Mouse (Mus musculus): ENCODE measurements around the gene Cyp2f2. TPM values are rescaled to one million over a fixed set of nuclear protein-coding genes. Genes with fewer than 3 reads are reported as not detected.

Gene Cyp2f2
- total and polyA plus RNA-seq, 3 experiments, result 0.60 to 220 (median 0.93) TPM

- H3K79me2 ChIP-seq (replicated peaks; ENCODE audit: control insufficient read depth, insufficient read depth, low read length), result no peaks in the 10 kb centered on the region
- no peak overlapping the region for H3K27ac ChIP-seq
- WGBS, result 12% methylated on average over 10 of the region's 10 CpGs
- peak; percentile 70 for TF ChIP-seq CTCF (IDR thresholded peaks at IDR 0.05)
- no peak for TF ChIP-seq POLR2A (IDR thresholded peaks at IDR 0.05; ENCODE audit: insufficient read depth, low read depth, low read length)
- H3K27me3 ChIP-seq (ENCODE audit: control insufficient read depth, insufficient read depth, low read length), result no peaks in the 10 kb centered on the region
- DNase-seq, result peak; percentile 28 to 54
- H3K36me3 ChIP-seq (ENCODE audit: control insufficient read depth, insufficient read depth, low read length), result no peaks in the 10 kb centered on the region
- intact Hi-C loops (cut with DNase I), result loop anchor here (2.0 to 5.0 kb wide), 3 partner anchors 144 to 555 kb away; partner anchors contain the start of gene Zfp607b
- H3K4me1 ChIP-seq (ENCODE audit: control insufficient read depth, insufficient read depth, low read length), result no peaks in the 10 kb centered on the region
- H3K4me3 ChIP-seq, result no peak overlapping the region
- H3K9ac ChIP-seq (ENCODE audit: low read depth, low read length), result no peak overlapping the region
These were observed 12.9 kb downstream of the Cyp2f2 start for GRCm38 (mm10) chr7:27132588-27132987.

GRCm38 (mm10) chr7:27133156-27133555 lies 13.4 kb downstream of the Cyp2f2 start:
- Histone ChIP-seq H3K27me3 (ENCODE audit: control insufficient read depth, insufficient read depth, low read length) (no peaks in the 10 kb centered on the region), H3K27ac (no peak overlapping the region), H3K79me2 (replicated peaks; ENCODE audit: control insufficient read depth, insufficient read depth, low read length) (no peaks in the 10 kb centered on the region), H3K4me1 (ENCODE audit: control insufficient read depth, insufficient read depth, low read length) (no peaks in the 10 kb centered on the region), H3K4me3 (no peak overlapping the region), H3K36me3 (ENCODE audit: control insufficient read depth, insufficient read depth, low read length) (no peaks in the 10 kb centered on the region), H3K9ac (ENCODE audit: low read depth, low read length) (no peak overlapping the region)
- no peak for DNase-seq
- WGBS, result 38% methylated on average over 12 of the region's 12 CpGs
- intact Hi-C loops (cut with DNase I), result loop anchor here (2.0 to 5.0 kb wide), 3 partner anchors 144 to 554 kb away; partner anchors contain the start of gene Zfp607b
- TF ChIP-seq CTCF (IDR thresholded peaks at IDR 0.05) (no peak), EP300 (IDR thresholded peaks at IDR 0.05; ENCODE audit: insufficient read depth, low read depth, low read length) (no peak), POLR2A (IDR thresholded peaks at IDR 0.05; ENCODE audit: insufficient read depth, low read depth, low read length) (no peak)

- WGBS, result 76% methylated on average over 4 of the region's 4 CpGs
- intact Hi-C loops (cut with DNase I), result loop anchor here (2.0 to 5.0 kb wide), 3 partner anchors 143 to 554 kb away; partner anchors contain the start of gene Zfp607b
- H3K27me3 ChIP-seq (ENCODE audit: control insufficient read depth, insufficient read depth, low read length), result no peaks in the 10 kb centered on the region; the same call in 1 of the 2 replicates
- H3K27ac ChIP-seq, result no peak overlapping the region
- TF ChIP-seq POLR2A (IDR thresholded peaks at IDR 0.05; ENCODE audit: insufficient read depth, low read depth, low read length) (no peak), EP300 (IDR thresholded peaks at IDR 0.05; ENCODE audit: insufficient read depth, low read depth, low read length) (no peak), CTCF (IDR thresholded peaks at IDR 0.05) (no peak)
- DNase-seq, result no peak
- no peaks in the 10 kb centered on the region for H3K79me2 ChIP-seq (replicated peaks; ENCODE audit: control insufficient read depth, insufficient read depth, low read length)
- H3K4me1 ChIP-seq (ENCODE audit: control insufficient read depth, insufficient read depth, low read length), result no peaks in the 10 kb centered on the region
- H3K9ac ChIP-seq (ENCODE audit: low read depth, low read length), result no peak overlapping the region
- H3K4me3 ChIP-seq, result no peak overlapping the region
- no peaks in the 10 kb centered on the region for H3K36me3 ChIP-seq (ENCODE audit: control insufficient read depth, insufficient read depth, low read length)
These were observed 14.0 kb downstream of the Cyp2f2 start for GRCm38 (mm10) chr7:27133757-27134156.

GRCm38 (mm10) chr7:27136410-27136996 lies 16.8 kb downstream of the Cyp2f2 start:
- Histone ChIP-seq H3K27me3 (ENCODE audit: control insufficient read depth, insufficient read depth, low read length) (no peaks in the 10 kb centered on the region; the same call in 1 of the 2 replicates), H3K79me2 (replicated peaks; ENCODE audit: control insufficient read depth, insufficient read depth, low read length) (no peaks in the 10 kb centered on the region), H3K4me1 (ENCODE audit: control insufficient read depth, insufficient read depth, low read length) (no peaks in the 10 kb centered on the region), H3K36me3 (ENCODE audit: control insufficient read depth, insufficient read depth, low read length) (no peaks in the 10 kb centered on the region), H3K4me3 (no peak overlapping the region), H3K27ac (no peak overlapping the region), H3K9ac (ENCODE audit: low read depth, low read length) (no peak overlapping the region)
- intact Hi-C loops (cut with DNase I), result no loop called here
- TF ChIP-seq POLR2A (IDR thresholded peaks at IDR 0.05; ENCODE audit: insufficient read depth, low read depth, low read length) (no peak), EP300 (IDR thresholded peaks at IDR 0.05; ENCODE audit: insufficient read depth, low read depth, low read length) (no peak)
- WGBS, result 49% methylated on average over 8 of the region's 8 CpGs
- DNase-seq, result no peak

GRCm38 (mm10) chr7:27153205-27153764 lies 33.6 kb downstream of the Cyp2f2 start, which contains the start of gene Cyp2t4:
Gene Cyp2t4, plus strand, starts transcription at chr7:27153714.
- DNase-seq, result peak; percentile 62 to 64
- TF ChIP-seq CTCF (IDR thresholded peaks at IDR 0.05) (no peak), POLR2A (IDR thresholded peaks at IDR 0.05; ENCODE audit: insufficient read depth, low read depth, low read length) (no peak), EP300 (IDR thresholded peaks at IDR 0.05; ENCODE audit: insufficient read depth, low read depth, low read length) (no peak)
- 41% methylated on average over 10 of the region's 10 CpGs for WGBS
- no peaks in the 10 kb centered on the region for H3K27me3 ChIP-seq (ENCODE audit: control insufficient read depth, insufficient read depth, low read length)
- peak within 1 kb of the TSS; percentile 25; the same call in 1 of the 2 replicates for H3K9ac ChIP-seq (ENCODE audit: low read depth, low read length)
- H3K4me3 ChIP-seq, result no peak within 1 kb of the TSS
- H3K36me3 ChIP-seq (ENCODE audit: control insufficient read depth, insufficient read depth, low read length), result no peaks in the 10 kb centered on the region
- intact Hi-C loops (cut with DNase I), result no loop called here
- H3K4me1 ChIP-seq (ENCODE audit: control insufficient read depth, insufficient read depth, low read length), result peaks cover 3% of the 10 kb centered on the region
- H3K27ac ChIP-seq, result peak within 1 kb of the TSS; percentile 47
- H3K79me2 ChIP-seq (replicated peaks; ENCODE audit: control insufficient read depth, insufficient read depth, low read length), result no peaks in the 10 kb centered on the region

GRCm38 (mm10) chr7:27156005-27156404 lies 36.3 kb downstream of the Cyp2f2 start:
- H3K27me3 ChIP-seq (ENCODE audit: control insufficient read depth, insufficient read depth, low read length), result no peaks in the 10 kb centered on the region
- no peak for DNase-seq
- H3K36me3 ChIP-seq (ENCODE audit: control insufficient read depth, insufficient read depth, low read length), result peaks cover 3% of the 10 kb centered on the region; the same call in 1 of the 2 replicates
- no peak overlapping the region for H3K4me3 ChIP-seq
- 75% methylated on average over 13 of the region's 13 CpGs for WGBS
- no peaks in the 10 kb centered on the region for H3K79me2 ChIP-seq (replicated peaks; ENCODE audit: control insufficient read depth, insufficient read depth, low read length)
- intact Hi-C loops (cut with DNase I), result loop anchor here (5.0 kb wide), 1 partner anchor 71 kb away; the partner anchor contains the start of gene Itpkc
- no peak overlapping the region for H3K27ac ChIP-seq
- TF ChIP-seq CTCF (IDR thresholded peaks at IDR 0.05), result no peak
- no peak for TF ChIP-seq EP300 (IDR thresholded peaks at IDR 0.05; ENCODE audit: insufficient read depth, low read depth, low read length)
- TF ChIP-seq POLR2A (IDR thresholded peaks at IDR 0.05; ENCODE audit: insufficient read depth, low read depth, low read length), result no peak
- H3K4me1 ChIP-seq (ENCODE audit: control insufficient read depth, insufficient read depth, low read length), result peaks cover 12% of the 10 kb centered on the region
- H3K9ac ChIP-seq (ENCODE audit: low read depth, low read length), result no peak overlapping the region

All from heart, adult 2 months (tissue).